Mouse (Mus musculus): ENCODE data around the gene 9030624G23Rik. TPM values are rescaled to one million over a fixed set of nuclear protein-coding genes. Genes with fewer than 3 reads are reported as not detected.
"Not testable (repeated sequence)": the region's sequence is repeated elsewhere in the genome, so short reads cannot be mapped to it uniquely, and the experiment has no call there.

Gene 9030624G23Rik
- polyA plus RNA-seq (2016; fragmentation: Nextera tagmentation; extraction: Ambion mirVana): 4.5 and 5.0 TPM in 2 replicates

- Histone ChIP-seq H3K4me3 (peak within 1 kb of the TSS; percentile 51), H3K9ac (peak within 1 kb of the TSS; percentile 56), H3K27ac (0 out of 2 replicates have a peak within 1 kb of the TSS, but pooled peaks have one; percentile 57), H3K4me2 (replicated peaks) (peak within 1 kb of the TSS; percentile 39)
- H3K9me3 ChIP-seq; H3K27me3 ChIP-seq; H3K36me3 ChIP-seq; H3K4me1 ChIP-seq; ATAC-seq (ENCODE audit: insufficient number of reproducible peaks, insufficient read depth, low FRiP score, low TSS enrichment): not testable (repeated sequence)
- WGBS: under 1% methylated on average over 39 of the region's 39 CpGs
Observed at GRCm38 (mm10) chr12:24097108-24097520, at the start of gene 9030624G23Rik. TSS of gene 9030624G23Rik (minus strand) at chr12:24097246.

GRCm38 (mm10) chr12:24083096-24083495 is 13.9 kb downstream of the 9030624G23Rik start:
- H3K27me3 ChIP-seq; H3K36me3 ChIP-seq; ATAC-seq (ENCODE audit: insufficient number of reproducible peaks, insufficient read depth, low FRiP score, low TSS enrichment); H3K4me1 ChIP-seq; H3K4me3 ChIP-seq; H3K4me2 ChIP-seq (replicated peaks); H3K9me3 ChIP-seq; H3K27ac ChIP-seq; H3K9ac ChIP-seq: not testable (repeated sequence)
- WGBS: 87% methylated on average over 2 of the region's 5 CpGs

Measured in embryonic facial prominence, embryonic 12.5 days (tissue).